Mouse (Mus musculus): Measurements from ENCODE around the gene Prkar2a. TPM values are rescaled to one million over a fixed set of nuclear protein-coding genes. Genes with fewer than 3 reads are reported as not detected.
"Not testable (repeated sequence)": the region's sequence is repeated elsewhere in the genome, so short reads cannot be mapped to it uniquely, and the experiment has no call there.

The Prkar2a gene
- 36.3 and 37.4 TPM in 2 replicates for total RNA-seq (2021)
- long read RNA-seq, experiment 1, full-length matches to known transcripts: 21 of 27 reads
- long read RNA-seq, experiment 1, partial matches to known transcripts: 6 of 27 reads
- long read RNA-seq, experiment 1, other reads (novel, unspliced or antisense): 0 of 27 reads
- long read RNA-seq, experiment 2, full-length matches to known transcripts: 16 of 25 reads
- long read RNA-seq, experiment 2, partial matches to known transcripts: 0 of 25 reads
- long read RNA-seq, experiment 2, other reads (novel, unspliced or antisense): 9 of 25 reads

- no peak for DNase-seq
Measured at GRCm38 (mm10) chr9:108689106-108689505, at the start of gene Prkar2a. Gene Prkar2a (plus strand): TSS chr9:108689314.

GRCm38 (mm10) chr9:108639825-108640224 lies 49.3 kb upstream of the Prkar2a start:
- DNase-seq: no peak

GRCm38 (mm10) chr9:108648166-108648565 lies 40.9 kb upstream of the Prkar2a start:
- peak; percentile 37 for DNase-seq

GRCm38 (mm10) chr9:108648611-108649560 lies 40.2 kb upstream of the Prkar2a start, which contains the start of gene Arih2:
Gene Arih2 (minus strand): TSS chr9:108649386.
- peak; percentile 95 for DNase-seq

- no peak for DNase-seq
Measured at GRCm38 (mm10) chr9:108649561-108650440, 39.3 kb upstream of the Prkar2a start.

- DNase-seq: no peak
Measured at GRCm38 (mm10) chr9:108654566-108655464, 34.3 kb upstream of the Prkar2a start.

GRCm38 (mm10) chr9:108655865-108656264 lies 33.2 kb upstream of the Prkar2a start:
- not testable (repeated sequence) for DNase-seq

GRCm38 (mm10) chr9:108661677-108662612 lies 27.2 kb upstream of the Prkar2a start, which contains the start of gene Slc25a20:
Gene Slc25a20 (plus strand): TSS chr9:108662088.
- peak; percentile 94 for DNase-seq

- no peak for DNase-seq
Measured at GRCm38 (mm10) chr9:108662660-108663059, 26.5 kb upstream of the Prkar2a start.

- DNase-seq: peak; percentile 22
Measured at GRCm38 (mm10) chr9:108669875-108670274, 19.2 kb upstream of the Prkar2a start.

- DNase-seq: peak; percentile 52
Measured at GRCm38 (mm10) chr9:108673151-108673550, 16.0 kb upstream of the Prkar2a start.

GRCm38 (mm10) chr9:108680026-108680425 lies 9.1 kb upstream of the Prkar2a start:
- no peak for DNase-seq

- DNase-seq: no peak
Measured at GRCm38 (mm10) chr9:108686475-108686887, 2.6 kb upstream of the Prkar2a start.

GRCm38 (mm10) chr9:108687181-108687580 lies 1.9 kb upstream of the Prkar2a start:
- no peak for DNase-seq

- DNase-seq: peak; percentile 43
Measured at GRCm38 (mm10) chr9:108687686-108688085, 1.4 kb upstream of the Prkar2a start.

- peak; percentile 59 for DNase-seq
Measured at GRCm38 (mm10) chr9:108688451-108688850, 663 bp upstream of the Prkar2a start.

- DNase-seq: no peak
Measured at GRCm38 (mm10) chr9:108689993-108690392, 879 bp downstream of the Prkar2a start.

GRCm38 (mm10) chr9:108690914-108691313 lies 1.8 kb downstream of the Prkar2a start:
- no peak for DNase-seq

GRCm38 (mm10) chr9:108691371-108691770 lies 2.3 kb downstream of the Prkar2a start:
- no peak for DNase-seq

GRCm38 (mm10) chr9:108691846-108692225 lies 2.7 kb downstream of the Prkar2a start:
- peak; percentile 95 for DNase-seq
